Mouse (Mus musculus): ENCODE measurements around the gene Rasa2. TPM values are rescaled to one million over a fixed set of nuclear protein-coding genes. Genes with fewer than 3 reads are reported as not detected.

Rasa2 gene
- total and polyA plus RNA-seq, 2 experiments from 2014 or later = 6.9 to 38.9 TPM

DNA sequence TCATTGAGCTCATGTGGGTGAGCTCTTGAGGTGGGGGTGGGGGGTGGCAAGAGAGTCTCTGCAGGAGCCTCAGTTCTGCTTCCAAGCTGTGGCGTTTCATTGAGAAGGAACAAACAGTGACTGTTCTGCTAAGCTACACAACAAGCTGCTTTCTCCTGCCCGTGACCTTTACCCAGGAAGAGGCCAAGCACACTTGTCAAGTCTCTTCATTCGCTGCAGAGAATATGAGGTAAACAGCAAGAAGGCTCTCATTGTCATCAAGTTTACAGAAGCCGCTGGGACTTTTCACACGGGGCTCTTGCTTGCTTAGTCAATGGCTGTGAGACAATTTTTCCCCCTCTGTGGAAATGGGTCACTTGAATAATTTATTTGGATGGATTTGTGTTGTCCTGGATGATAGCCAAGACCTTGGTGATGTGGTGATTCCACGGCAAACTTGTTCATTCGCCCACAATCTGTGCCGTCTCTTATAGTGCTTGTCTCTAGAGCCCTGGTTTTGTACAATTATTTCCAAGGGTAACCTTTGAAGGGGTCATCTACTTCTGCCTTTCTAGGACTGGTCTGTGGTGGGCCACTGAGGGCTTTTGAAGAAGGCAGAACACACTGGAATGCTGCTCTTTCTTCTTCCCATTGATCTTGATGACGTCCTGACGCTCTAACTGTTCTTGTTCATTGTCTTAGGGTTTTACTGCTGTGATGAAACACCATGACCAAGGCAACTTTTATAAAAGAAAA, 29.3 kb upstream of the Rasa2 start:
- Histone ChIP-seq H3K4me3 (ENCODE audit: low read depth, low read length) (no peak overlapping the region), H3K36me3 (replicated peaks; ENCODE audit: control insufficient read depth, insufficient read depth, low read length) (no peaks in the 10 kb centered on the region), H3K4me2 (ENCODE audit: low read depth, low read length) (no peak overlapping the region), H3K4me1 (ENCODE audit: control insufficient read depth, insufficient read depth) (no peaks in the 10 kb centered on the region), H3K27me3 (ENCODE audit: control insufficient read depth, insufficient read depth, low read length) (no peaks in the 10 kb centered on the region), H3K9me3 (replicated peaks; ENCODE audit: control insufficient read depth, low read length) (no peaks in the 10 kb centered on the region), H3K9ac (replicated peaks; ENCODE audit: low read depth, low read length) (no peak overlapping the region), H3K27ac (ENCODE audit: low read depth) (no peak overlapping the region)
- 78% methylated on average over 10 of the region's 10 CpGs for WGBS
- no peak for DNase-seq (ENCODE audit: low spot score)
- TF ChIP-seq EP300 (IDR thresholded peaks at IDR 0.05; ENCODE audit: low read depth) (no peak), CTCF (IDR thresholded peaks at IDR 0.05; ENCODE audit: low read depth) (no peak)
- ATAC-seq (ENCODE audit: insufficient read depth, low read depth) = no peak

DNA sequence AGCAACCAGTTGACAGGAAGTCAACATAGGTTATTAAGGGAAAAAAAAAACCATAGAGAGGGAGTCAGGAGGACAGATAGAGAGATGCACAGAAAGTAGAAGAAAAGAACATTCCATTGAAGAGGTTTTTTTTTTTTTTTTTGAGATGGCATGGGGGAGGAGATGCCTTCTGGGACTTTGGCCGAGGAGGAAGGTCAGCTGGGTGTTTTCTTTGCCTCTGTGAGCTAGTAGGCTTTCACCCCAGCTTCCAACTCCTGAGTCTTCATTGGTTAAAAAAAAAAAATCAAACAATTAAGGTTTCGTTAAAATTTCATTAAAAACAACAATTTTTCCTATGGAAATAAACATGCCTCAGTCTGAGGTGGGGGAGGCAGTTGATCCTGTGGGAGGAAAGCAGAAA, 28.4 kb upstream of the Rasa2 start:
- WGBS = 49% methylated on average over 2 of the region's 2 CpGs
- Histone ChIP-seq H3K9me3 (replicated peaks; ENCODE audit: control insufficient read depth, low read length) (no peaks in the 10 kb centered on the region), H3K9ac (replicated peaks; ENCODE audit: low read depth, low read length) (no peak overlapping the region), H3K4me1 (ENCODE audit: control insufficient read depth, insufficient read depth) (no peaks in the 10 kb centered on the region), H3K27ac (ENCODE audit: low read depth) (no peak overlapping the region), H3K4me3 (ENCODE audit: low read depth, low read length) (no peak overlapping the region), H3K36me3 (replicated peaks; ENCODE audit: control insufficient read depth, insufficient read depth, low read length) (no peaks in the 10 kb centered on the region), H3K4me2 (ENCODE audit: low read depth, low read length) (no peak overlapping the region), H3K27me3 (ENCODE audit: control insufficient read depth, insufficient read depth, low read length) (no peaks in the 10 kb centered on the region)
- TF ChIP-seq EP300 (IDR thresholded peaks at IDR 0.05; ENCODE audit: low read depth) (no peak), CTCF (IDR thresholded peaks at IDR 0.05; ENCODE audit: low read depth) (no peak)
- ATAC-seq (ENCODE audit: insufficient read depth, low read depth) = no peak
- DNase-seq (ENCODE audit: low spot score) = no peak

DNA sequence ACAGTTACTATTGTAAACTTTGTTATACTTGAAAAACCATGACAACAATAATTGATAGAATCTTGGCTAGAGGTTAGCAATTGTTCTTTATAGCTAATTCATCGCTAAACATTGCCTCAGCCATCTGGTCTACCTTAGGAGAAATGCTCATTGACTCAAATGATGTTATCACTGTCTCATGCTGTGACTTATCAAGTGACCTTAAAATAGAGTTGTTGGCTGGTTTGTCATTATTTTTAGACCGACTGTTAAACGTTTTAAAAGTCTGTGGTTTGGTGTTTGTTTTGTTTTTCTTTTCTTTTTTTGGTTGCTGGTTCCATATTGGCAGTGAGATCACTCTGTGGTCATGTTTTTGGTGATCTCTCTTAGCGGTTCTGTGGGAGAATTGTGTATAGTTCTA, 22.1 kb upstream of the Rasa2 start:
- no peak overlapping the region for H3K4me2 ChIP-seq (ENCODE audit: low read depth, low read length)
- H3K4me3 ChIP-seq (ENCODE audit: low read depth, low read length) = no peak overlapping the region
- no peak overlapping the region for H3K9ac ChIP-seq (replicated peaks; ENCODE audit: low read depth, low read length)
- H3K27ac ChIP-seq (ENCODE audit: low read depth) = no peak overlapping the region
- ATAC-seq (ENCODE audit: insufficient read depth, low read depth) = no peak
- no peaks in the 10 kb centered on the region for H3K4me1 ChIP-seq (ENCODE audit: control insufficient read depth, insufficient read depth)
- TF ChIP-seq CTCF (IDR thresholded peaks at IDR 0.05; ENCODE audit: low read depth) = no peak
- no peak for TF ChIP-seq EP300 (IDR thresholded peaks at IDR 0.05; ENCODE audit: low read depth)
- 32% methylated on average over 4 of the region's 4 CpGs for whole genome bisulfite sequencing
- H3K9me3 ChIP-seq (replicated peaks; ENCODE audit: control insufficient read depth, low read length) = no peaks in the 10 kb centered on the region
- H3K36me3 ChIP-seq (replicated peaks; ENCODE audit: control insufficient read depth, insufficient read depth, low read length) = no peaks in the 10 kb centered on the region
- H3K27me3 ChIP-seq (ENCODE audit: control insufficient read depth, insufficient read depth, low read length) = no peaks in the 10 kb centered on the region
- no peak for DNase-seq (ENCODE audit: low spot score)

DNA sequence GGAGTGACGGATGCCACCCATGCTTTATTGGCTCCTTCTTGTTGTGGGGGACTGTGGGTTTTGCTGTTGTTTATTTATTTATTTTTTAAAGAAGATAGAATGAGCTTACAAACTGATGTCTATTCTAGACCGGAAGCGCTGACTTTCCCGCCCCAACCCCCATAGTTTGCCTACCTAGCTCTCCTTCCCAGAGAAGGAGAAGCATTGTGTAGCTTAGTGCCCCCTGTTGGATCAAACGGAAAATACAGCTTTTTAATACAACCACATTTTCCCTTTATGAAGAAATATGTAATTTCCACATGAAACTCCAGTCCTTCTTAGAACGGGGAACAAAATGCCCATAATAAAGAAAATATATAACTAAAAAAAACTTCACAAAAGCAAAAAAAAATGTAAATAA, 21.3 kb upstream of the Rasa2 start:
- Histone ChIP-seq H3K9ac (replicated peaks; ENCODE audit: low read depth, low read length) (no peak overlapping the region), H3K4me1 (ENCODE audit: control insufficient read depth, insufficient read depth) (no peaks in the 10 kb centered on the region), H3K27ac (ENCODE audit: low read depth) (no peak overlapping the region), H3K4me3 (ENCODE audit: low read depth, low read length) (no peak overlapping the region), H3K36me3 (replicated peaks; ENCODE audit: control insufficient read depth, insufficient read depth, low read length) (no peaks in the 10 kb centered on the region), H3K27me3 (ENCODE audit: control insufficient read depth, insufficient read depth, low read length) (no peaks in the 10 kb centered on the region), H3K9me3 (replicated peaks; ENCODE audit: control insufficient read depth, low read length) (no peaks in the 10 kb centered on the region), H3K4me2 (ENCODE audit: low read depth, low read length) (no peak overlapping the region)
- WGBS = 59% methylated on average over 6 of the region's 6 CpGs
- DNase-seq (ENCODE audit: low spot score) (no peak), ATAC-seq (ENCODE audit: insufficient read depth, low read depth) (no peak)
- no peak for TF ChIP-seq EP300 (IDR thresholded peaks at IDR 0.05; ENCODE audit: low read depth)
- TF ChIP-seq CTCF (IDR thresholded peaks at IDR 0.05; ENCODE audit: low read depth) = peak; percentile 38

DNA sequence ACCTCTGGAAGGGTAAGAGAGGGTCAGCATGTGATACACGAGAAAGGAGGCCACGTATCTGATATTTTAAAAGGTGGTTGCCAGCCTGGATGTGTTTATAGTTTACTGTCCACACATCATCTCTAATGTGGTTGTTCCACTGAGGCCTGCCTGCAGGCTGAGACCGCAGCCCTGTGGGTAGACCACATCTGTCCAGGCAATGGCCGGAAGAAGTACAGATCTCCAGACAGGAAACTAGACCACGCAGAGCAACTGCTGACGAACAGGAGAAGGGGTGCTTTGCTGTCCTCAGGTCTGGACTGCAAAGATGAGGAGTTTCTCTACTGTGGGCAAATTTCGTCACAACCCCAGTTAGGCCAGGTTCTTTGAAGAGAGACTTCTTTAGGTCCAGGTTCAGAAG, 19.4 kb upstream of the Rasa2 start:
- Histone ChIP-seq H3K9ac (replicated peaks; ENCODE audit: low read depth, low read length) (no peak overlapping the region), H3K9me3 (replicated peaks; ENCODE audit: control insufficient read depth, low read length) (no peaks in the 10 kb centered on the region), H3K4me2 (ENCODE audit: low read depth, low read length) (no peak overlapping the region), H3K36me3 (replicated peaks; ENCODE audit: control insufficient read depth, insufficient read depth, low read length) (no peaks in the 10 kb centered on the region), H3K27ac (ENCODE audit: low read depth) (no peak overlapping the region), H3K4me3 (ENCODE audit: low read depth, low read length) (no peak overlapping the region), H3K4me1 (ENCODE audit: control insufficient read depth, insufficient read depth) (no peaks in the 10 kb centered on the region), H3K27me3 (ENCODE audit: control insufficient read depth, insufficient read depth, low read length) (no peaks in the 10 kb centered on the region)
- ATAC-seq (ENCODE audit: insufficient read depth, low read depth) = no peak
- TF ChIP-seq EP300 (IDR thresholded peaks at IDR 0.05; ENCODE audit: low read depth) = no peak
- no peak for TF ChIP-seq CTCF (IDR thresholded peaks at IDR 0.05; ENCODE audit: low read depth)
- 75% methylated on average over 7 of the region's 7 CpGs for WGBS
- no peak for DNase-seq (ENCODE audit: low spot score)

DNA sequence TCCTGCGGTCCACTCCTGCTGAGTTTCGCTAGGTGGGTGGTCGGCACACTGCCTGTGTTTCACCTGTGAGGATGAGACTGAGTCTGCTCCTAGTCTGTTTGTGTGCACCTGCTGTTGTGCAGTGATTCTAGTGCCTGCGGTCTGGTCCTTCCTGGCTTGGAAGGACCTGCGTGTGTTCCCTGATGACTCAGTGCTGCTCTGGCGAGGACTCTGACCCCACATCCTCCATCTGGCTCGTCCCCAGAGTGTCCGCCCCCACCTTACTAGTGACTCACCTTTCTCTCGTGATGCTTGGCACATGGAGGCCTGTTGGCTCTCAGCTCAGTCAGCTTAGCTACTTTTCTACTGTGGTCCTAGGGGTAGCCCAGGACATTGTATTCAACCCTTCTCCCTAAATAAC, 18.5 kb upstream of the Rasa2 start:
- Histone ChIP-seq H3K27me3 (ENCODE audit: control insufficient read depth, insufficient read depth, low read length) (no peaks in the 10 kb centered on the region), H3K9me3 (replicated peaks; ENCODE audit: control insufficient read depth, low read length) (no peaks in the 10 kb centered on the region), H3K9ac (replicated peaks; ENCODE audit: low read depth, low read length) (no peak overlapping the region), H3K4me3 (ENCODE audit: low read depth, low read length) (no peak overlapping the region), H3K27ac (ENCODE audit: low read depth) (no peak overlapping the region), H3K4me2 (ENCODE audit: low read depth, low read length) (no peak overlapping the region), H3K36me3 (replicated peaks; ENCODE audit: control insufficient read depth, insufficient read depth, low read length) (no peaks in the 10 kb centered on the region), H3K4me1 (ENCODE audit: control insufficient read depth, insufficient read depth) (no peaks in the 10 kb centered on the region)
- DNase-seq (ENCODE audit: low spot score) (no peak), ATAC-seq (ENCODE audit: insufficient read depth, low read depth) (no peak)
- no peak for TF ChIP-seq EP300 (IDR thresholded peaks at IDR 0.05; ENCODE audit: low read depth)
- no peak for TF ChIP-seq CTCF (IDR thresholded peaks at IDR 0.05; ENCODE audit: low read depth)
- 52% methylated on average over 9 of the region's 9 CpGs for WGBS

Measured in heart, postnatal 0 days (tissue).